Mouse (Mus musculus): ENCODE data around the gene Skint8. TPM values are rescaled to one million over a fixed set of nuclear protein-coding genes. Genes with fewer than 3 reads are reported as not detected.
"Not testable (repeated sequence)": the region's sequence is repeated elsewhere in the genome, so short reads cannot be mapped to it uniquely, and the experiment has no call there.

The Skint8 gene
- polyA plus RNA-seq, 1 experiment from 2014 or later = not detected

GRCm38 (mm10) chr4:111963241-111963640 lies 44.0 kb downstream of the Skint8 start:
- not testable (repeated sequence) for H3K4me1 ChIP-seq (replicated peaks); H3K9me3 ChIP-seq; H3K4me3 ChIP-seq; H3K36me3 ChIP-seq; H3K9ac ChIP-seq; H3K27me3 ChIP-seq; ATAC-seq (ENCODE audit: low FRiP score, low read depth); H3K4me2 ChIP-seq; H3K27ac ChIP-seq (replicated peaks)
- WGBS = 80% methylated on average over 1 of the region's 1 CpGs

DNA sequence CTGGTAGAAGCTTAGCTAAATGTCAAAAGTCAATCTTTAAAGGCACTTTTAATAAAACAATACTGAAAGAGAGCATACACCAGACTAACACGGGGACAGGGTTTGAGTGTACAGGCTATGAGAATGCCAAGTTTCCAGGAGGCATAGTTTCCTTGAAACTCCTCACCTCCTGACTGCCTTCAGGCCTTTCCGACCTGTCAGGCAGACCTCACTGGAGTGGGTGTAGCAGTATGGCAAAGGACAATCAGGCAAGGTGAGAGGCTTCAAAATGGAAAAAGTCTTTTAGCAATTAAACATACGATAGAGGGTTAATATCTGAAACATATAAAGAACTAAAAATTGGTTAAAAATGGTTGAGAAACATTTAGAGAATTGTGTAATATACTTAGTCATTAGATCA lies 44.5 kb downstream of the Skint8 start:
- ATAC-seq (ENCODE audit: low FRiP score, low read depth) = no peak
- Histone ChIP-seq H3K9me3 (no peaks in the 10 kb centered on the region), H3K36me3 (no peaks in the 10 kb centered on the region), H3K4me3 (no peak overlapping the region), H3K9ac (no peak overlapping the region), H3K27me3 (no peaks in the 10 kb centered on the region), H3K4me2 (no peak overlapping the region), H3K27ac (replicated peaks) (no peak overlapping the region), H3K4me1 (replicated peaks) (no peaks in the 10 kb centered on the region)
- 88% methylated on average over 3 of the region's 3 CpGs for WGBS

DNA sequence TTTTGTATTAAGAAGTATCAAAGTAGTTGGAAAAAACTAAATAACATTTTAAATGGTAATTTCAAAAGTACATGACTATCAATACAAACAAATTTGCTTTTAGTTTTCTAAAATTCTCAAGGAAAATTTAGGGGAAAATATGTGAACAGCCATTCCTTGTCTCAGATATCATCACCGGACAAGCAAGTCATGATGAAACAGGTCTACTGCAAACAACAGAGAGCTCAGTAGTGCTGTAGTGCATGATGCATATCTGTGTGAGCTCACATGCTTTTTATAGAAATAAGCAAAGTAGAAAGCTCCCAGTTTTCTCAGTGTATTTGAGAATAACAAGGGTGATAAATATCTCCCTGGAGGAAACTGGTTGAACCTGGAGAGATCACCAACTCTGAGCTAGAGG lies 53.4 kb downstream of the Skint8 start, which contains the start of gene Skint7:
Gene Skint7 (plus strand): TSS at position 301 of the 400 bp plus-strand sequence.
- Histone ChIP-seq H3K9me3 (no peaks in the 10 kb centered on the region), H3K4me3 (no peak within 1 kb of the TSS), H3K27me3 (no peaks in the 10 kb centered on the region), H3K36me3 (no peaks in the 10 kb centered on the region), H3K4me2 (no peak within 1 kb of the TSS), H3K4me1 (replicated peaks) (no peaks in the 10 kb centered on the region), H3K27ac (replicated peaks) (no peak within 1 kb of the TSS), H3K9ac (no peak within 1 kb of the TSS)
- ATAC-seq (ENCODE audit: low FRiP score, low read depth) = no peak
- WGBS = 94% methylated on average over 1 of the region's 1 CpGs

Other genes with a start within 250 kb of the Skint8 start
- gene Spata6, start 199.4 kb upstream of the Skint8 start, polyA plus RNA-seq (2015; fragmentation: Nextera tagmentation; extraction: Ambion mirVana) = 17.1 and 17.9 TPM in 2 replicates
- 0.22 TPM in 1 of 2 replicates, not detected in the other for gene Slc5a9, start 16.5 kb upstream of the Skint8 start, polyA plus RNA-seq (2015; fragmentation: Nextera tagmentation; extraction: Ambion mirVana)
- not detected in 2 replicates for gene Skint7, start 53.5 kb downstream of the Skint8 start, polyA plus RNA-seq (2015; fragmentation: Nextera tagmentation; extraction: Ambion mirVana)
- gene Skint1, start 86.9 kb downstream of the Skint8 start, polyA plus RNA-seq (2015; fragmentation: Nextera tagmentation; extraction: Ambion mirVana) = not detected in 2 replicates
- gene Skint4, start 152.6 kb downstream of the Skint8 start, polyA plus RNA-seq (2015; fragmentation: Nextera tagmentation; extraction: Ambion mirVana) = not detected in 2 replicates